Mouse (Mus musculus): Measurements from ENCODE around the gene Ddah1.

GRCm38 (mm10) chr3:145790233-145790632 lies 31.8 kb downstream of the Ddah1 start:
- no peak for TF ChIP-seq EP300 (IDR thresholded peaks at IDR 0.05; ENCODE audit: low read depth)
- no peak for TF ChIP-seq CTCF (IDR thresholded peaks at IDR 0.05; ENCODE audit: low read depth)

Data from heart, postnatal 0 days (tissue).